33 mouse cellular contexts compared by ENCODE assay signal in genomic region chr3:102195762-102196161, GRCm38 (mm10). TPM values are rescaled to one million over a fixed set of nuclear protein-coding genes. Genes with fewer than 3 reads are reported as not detected.
DNase-seq lines count a peak whose midpoint lies in the region; ATAC-seq lines count a peak whose summit lies in the region.
"Had no signal": no experiment of that assay in that cellular context is flagged by ENCODE, and none has a peak within 500 bp of the region (broad histone marks: within the 10 kb centered on the region; RNA-seq: fewer than 3 reads in every experiment).

No protein-coding gene starts in this region.

- H3K4me1 ChIP-seq in embryonic facial prominence, embryonic 14.5 days (ENCODE audit: control insufficient read depth, insufficient read depth, low read length) = peaks cover 52% of the 10 kb centered on the region
- H3K4me1 ChIP-seq in embryonic facial prominence, embryonic 10.5 days = peaks cover 88% of the 10 kb centered on the region
- H3K4me1 ChIP-seq in kidney, embryonic 16.5 days (ENCODE audit: insufficient read depth, low read length) = peaks cover 90% of the 10 kb centered on the region
- peaks cover 24% of the 10 kb centered on the region for H3K4me1 ChIP-seq in midbrain, embryonic 11.5 days (ENCODE audit: control insufficient read depth, insufficient read depth, low read length)
- H3K4me1 ChIP-seq in midbrain, embryonic 16.5 days (ENCODE audit: control insufficient read depth, insufficient read depth, low read length) = peaks cover 24% of the 10 kb centered on the region

- peaks cover 13% of the 10 kb centered on the region; the same call in 1 of the 2 replicates for H3K36me3 ChIP-seq in embryonic facial prominence, embryonic 14.5 days (ENCODE audit: control insufficient read depth, insufficient read depth, low read length)
- H3K36me3 ChIP-seq in embryonic facial prominence, embryonic 10.5 days (replicated peaks) = peaks cover 6% of the 10 kb centered on the region
- peaks cover 6% of the 10 kb centered on the region for H3K36me3 ChIP-seq in kidney, embryonic 16.5 days (ENCODE audit: insufficient read depth, low read length)
- no peaks in the 10 kb centered on the region for H3K36me3 ChIP-seq in midbrain, embryonic 11.5 days (ENCODE audit: control insufficient read depth, insufficient read depth, low read length)
- no peaks in the 10 kb centered on the region for H3K36me3 ChIP-seq in midbrain, embryonic 16.5 days (ENCODE audit: control insufficient read depth, insufficient read depth, low read length)
- H3K36me3 ChIP-seq: forebrain, embryonic 10.5 days; forebrain, embryonic 15.5 days; G1E; hindbrain, embryonic 10.5 days; hindbrain, embryonic 15.5 days; neural tube, embryonic 13.5 days had no signal

- no peaks in the 10 kb centered on the region; the same call in 1 of the 2 replicates for H3K27me3 ChIP-seq in embryonic facial prominence, embryonic 14.5 days (replicated peaks; ENCODE audit: control insufficient read depth, insufficient read depth, low read length)
- peaks cover 62% of the 10 kb centered on the region for H3K27me3 ChIP-seq in embryonic facial prominence, embryonic 10.5 days (replicated peaks; ENCODE audit: low read depth, poor library complexity, severe bottlenecking)
- no peaks in the 10 kb centered on the region for H3K27me3 ChIP-seq in kidney, embryonic 16.5 days (ENCODE audit: insufficient read depth, low read length)
- H3K27me3 ChIP-seq in midbrain, embryonic 11.5 days (ENCODE audit: control insufficient read depth, insufficient read depth, low read length) = peaks cover 31% of the 10 kb centered on the region; the same call in 1 of the 2 replicates
- H3K27me3 ChIP-seq in midbrain, embryonic 16.5 days (ENCODE audit: control insufficient read depth, insufficient read depth, low read depth, low read length) = peaks cover 10% of the 10 kb centered on the region
- H3K27me3 ChIP-seq: CH12.LX; heart, embryonic 12.5 days had no signal

- H3K4me3 ChIP-seq in embryonic facial prominence, embryonic 14.5 days (ENCODE audit: low read depth, low read length) = no peak overlapping the region
- H3K4me3 ChIP-seq in embryonic facial prominence, embryonic 10.5 days = no peak overlapping the region
- H3K4me3 ChIP-seq in kidney, embryonic 16.5 days (ENCODE audit: low read length) = no peak overlapping the region
- H3K4me3 ChIP-seq in midbrain, embryonic 11.5 days (ENCODE audit: low read depth, low read length) = no peak overlapping the region
- no peak overlapping the region for H3K4me3 ChIP-seq in midbrain, embryonic 16.5 days (ENCODE audit: low read depth, low read length)
- H3K4me3 ChIP-seq: forebrain, embryonic 10.5 days; forebrain, embryonic 15.5 days; heart, embryonic 12.5 days; hindbrain, embryonic 10.5 days; hindbrain, embryonic 15.5 days; limb, embryonic 13.5 days; midbrain, embryonic 10.5 days; myocyte; neural tube, embryonic 13.5 days had no signal

- ATAC-seq in embryonic facial prominence, embryonic 14.5 days (ENCODE audit: low read depth) = no peak
- peak; percentile 33 for ATAC-seq in kidney, embryonic 16.5 days (ENCODE audit: low FRiP score, low TSS enrichment)
- no peak for ATAC-seq in midbrain, embryonic 11.5 days (ENCODE audit: low FRiP score)
- ATAC-seq in midbrain, embryonic 16.5 days = no peak
- ATAC-seq: forebrain, embryonic 15.5 days; inflammation-experienced regulatory T-cells, adult 6 months had no signal

- no peak overlapping the region for H3K9ac ChIP-seq in embryonic facial prominence, embryonic 14.5 days (ENCODE audit: low read depth, low read length)
- H3K9ac ChIP-seq in kidney, embryonic 16.5 days (replicated peaks; ENCODE audit: low read length) = no peak overlapping the region
- no peak overlapping the region for H3K9ac ChIP-seq in midbrain, embryonic 11.5 days (ENCODE audit: low read length)
- no peak overlapping the region for H3K9ac ChIP-seq in midbrain, embryonic 16.5 days (ENCODE audit: low read depth, low read length)
- H3K9ac ChIP-seq: forebrain, embryonic 15.5 days; heart, embryonic 12.5 days; hindbrain, embryonic 15.5 days; limb, embryonic 13.5 days; neural tube, embryonic 13.5 days had no signal

- no peak for DNase-seq in embryonic facial prominence, embryonic 14.5 days (ENCODE audit: low spot score)
- DNase-seq in embryonic facial prominence, embryonic 10.5 days (ENCODE audit: low spot score) = no peak
- no peak for DNase-seq in kidney, postnatal 4 days
- DNase-seq in midbrain, embryonic 11.5 days (ENCODE audit: low spot score, missing footprints) = peak; percentile 61
- DNase-seq in yolk sac, embryonic 10.5 days (ENCODE audit: low spot score) = peak; percentile 62
- DNase-seq in adrenal gland, postnatal 25 days = no peak
- DNase-seq: adrenal gland, adult 8-10 months; cerebellum, adult 8-10 months; cerebellum, postnatal 25 days; gastrocnemius, postnatal 25 days; heart, adult 11 months; heart, postnatal 10 days; kidney, postnatal 10 days; lung, adult 18-20 months; lung, postnatal 10 days; right cerebral cortex, postnatal 14 days; thymus, adult 2 months; thymus, postnatal 36 days had no signal

- H3K27ac ChIP-seq in embryonic facial prominence, embryonic 14.5 days (replicated peaks; ENCODE audit: low read depth, low read length) = peak overlapping the region; percentile 67; the same call in 1 of the 2 replicates
- no peak overlapping the region for H3K27ac ChIP-seq in embryonic facial prominence, embryonic 10.5 days (replicated peaks)
- H3K27ac ChIP-seq in kidney, embryonic 16.5 days (ENCODE audit: low read length) = peak overlapping the region; percentile 59; the same call in 1 of the 2 replicates
- no peak overlapping the region for H3K27ac ChIP-seq in midbrain, embryonic 11.5 days (ENCODE audit: low read depth, low read length)
- no peak overlapping the region for H3K27ac ChIP-seq in midbrain, embryonic 16.5 days (ENCODE audit: low read length)
- H3K27ac ChIP-seq: forebrain, embryonic 10.5 days; forebrain, embryonic 15.5 days; hindbrain, embryonic 10.5 days; hindbrain, embryonic 15.5 days; limb, embryonic 13.5 days; midbrain, embryonic 10.5 days had no signal

- no peak overlapping the region for H3K4me2 ChIP-seq in embryonic facial prominence, embryonic 14.5 days (ENCODE audit: low read depth, low read length)
- H3K4me2 ChIP-seq in kidney, embryonic 16.5 days (replicated peaks; ENCODE audit: low read depth, low read length) = 0 out of 2 replicates have a peak overlapping the region, but pooled peaks have one; percentile 6
- H3K4me2 ChIP-seq in midbrain, embryonic 11.5 days = no peak overlapping the region
- H3K4me2 ChIP-seq in midbrain, embryonic 16.5 days (ENCODE audit: low read length) = no peak overlapping the region
- H3K4me2 ChIP-seq: forebrain, embryonic 15.5 days; hindbrain, embryonic 15.5 days; limb, embryonic 13.5 days; liver, embryonic 11.5 days had no signal

- no peaks in the 10 kb centered on the region for H3K9me3 ChIP-seq in embryonic facial prominence, embryonic 14.5 days (ENCODE audit: control insufficient read depth, low read length)
- H3K9me3 ChIP-seq in embryonic facial prominence, embryonic 10.5 days = no peaks in the 10 kb centered on the region
- H3K9me3 ChIP-seq in kidney, embryonic 16.5 days (ENCODE audit: low read length) = no peaks in the 10 kb centered on the region
- no peaks in the 10 kb centered on the region for H3K9me3 ChIP-seq in midbrain, embryonic 11.5 days (ENCODE audit: control insufficient read depth, low read length)
- no peaks in the 10 kb centered on the region for H3K9me3 ChIP-seq in midbrain, embryonic 16.5 days (replicated peaks; ENCODE audit: control insufficient read depth, low read length, poor library complexity, severe bottlenecking)
- H3K9me3 ChIP-seq: forebrain, embryonic 10.5 days; forebrain, embryonic 15.5 days; G1E; heart, embryonic 12.5 days; hindbrain, embryonic 10.5 days; hindbrain, embryonic 15.5 days; limb, embryonic 13.5 days; midbrain, embryonic 10.5 days; neural tube, embryonic 13.5 days had no signal

- WGBS in embryonic facial prominence, embryonic 14.5 days = 77% methylated on average over 2 of the region's 2 CpGs
- 56% methylated on average over 2 of the region's 2 CpGs for WGBS in embryonic facial prominence, embryonic 10.5 days
- WGBS in kidney, embryonic 16.5 days = 21% methylated on average over 2 of the region's 2 CpGs
- 36% methylated on average over 2 of the region's 2 CpGs for WGBS in midbrain, embryonic 11.5 days
- WGBS in midbrain, embryonic 16.5 days = 31% methylated on average over 2 of the region's 2 CpGs

RNA-seq across cellular contexts. Expression of gene Vangl1, which starts 8.7 kb away (rescaled TPM):
- polyA plus RNA-seq in embryonic facial prominence, embryonic 14.5 days (2014; fragmentation: Nextera tagmentation; extraction: Ambion mirVana) = 20.8 and 26.6 TPM in 2 replicates
- 12.9 and 13.3 TPM in 2 replicates for polyA plus RNA-seq in embryonic facial prominence, embryonic 10.5 days (2016; fragmentation: Nextera tagmentation; extraction: Ambion mirVana)
- 21.1 and 21.7 TPM in 2 replicates for polyA plus RNA-seq in kidney, embryonic 16.5 days (2015; fragmentation: Nextera tagmentation; extraction: Ambion mirVana)
- polyA plus RNA-seq in midbrain, embryonic 11.5 days (2014; fragmentation: Nextera tagmentation; extraction: Ambion mirVana) = 9.3 and 10.2 TPM in 2 replicates
- polyA plus RNA-seq in midbrain, embryonic 16.5 days (2015; fragmentation: Nextera tagmentation; extraction: Ambion mirVana) = 8.9 and 10.3 TPM in 2 replicates
- 29.7 and 38.9 TPM in 2 replicates for total RNA-seq in adrenal gland, postnatal 25 days (2021)
- total RNA-seq: CH12.LX had no signal

Comparison
In these comparisons a context has a peak if more than half of its experiments do, and no peak if none do; other contexts are left out.
1. H3K27ac ChIP-seq: peak in embryonic facial prominence, embryonic 14.5 days (single experiment) and kidney, embryonic 16.5 days (single experiment); none in embryonic facial prominence, embryonic 10.5 days (single experiment), midbrain, embryonic 11.5 days (single experiment) and midbrain, embryonic 16.5 days (single experiment).
2. DNase-seq: peak in midbrain, embryonic 11.5 days (single experiment) and yolk sac, embryonic 10.5 days (single experiment); none in embryonic facial prominence, embryonic 14.5 days (single experiment), embryonic facial prominence, embryonic 10.5 days (single experiment), kidney, postnatal 4 days (0 of 2) and adrenal gland, postnatal 25 days (single experiment).